Mouse (Mus musculus): ENCODE data around the gene Atg4b.

Gene Atg4b

DNA sequence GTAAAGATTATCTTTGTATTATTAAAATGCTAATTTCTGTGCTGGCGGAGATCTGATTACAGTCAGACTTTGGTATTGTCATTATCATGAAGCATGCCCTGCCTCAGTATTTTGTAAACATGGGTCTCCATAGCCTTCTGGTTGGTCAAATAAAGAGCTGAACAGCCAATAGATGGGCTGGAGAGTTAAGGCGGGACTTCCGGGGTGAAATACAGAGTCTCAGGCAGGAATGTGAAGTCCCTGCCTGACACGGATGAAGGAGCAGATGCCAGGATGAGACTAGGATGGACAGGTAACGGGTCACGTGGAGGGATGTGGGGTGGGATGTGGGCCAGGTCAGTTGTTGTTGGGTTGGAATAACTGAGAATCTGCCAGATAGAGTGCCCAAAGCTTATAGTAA is at the start of gene Atg4b:
TSS of gene Atg4b (plus strand) at position 211 of the 400 bp plus-strand sequence.
- in situ Hi-C loops (cut with MboI, MseI) = loop anchor here (10.0 kb wide), 1 partner anchor 236 kb away; the partner anchor contains the start of gene Farp2

- in situ Hi-C loops (cut with MboI, MseI) = no loop called here
Observed at GRCm38 (mm10) chr1:93702106-93702505, 49.2 kb upstream of the Atg4b start.

- in situ Hi-C loops (cut with MboI, MseI) = no loop called here
Observed at GRCm38 (mm10) chr1:93703472-93704048, 47.7 kb upstream of the Atg4b start.

DNA sequence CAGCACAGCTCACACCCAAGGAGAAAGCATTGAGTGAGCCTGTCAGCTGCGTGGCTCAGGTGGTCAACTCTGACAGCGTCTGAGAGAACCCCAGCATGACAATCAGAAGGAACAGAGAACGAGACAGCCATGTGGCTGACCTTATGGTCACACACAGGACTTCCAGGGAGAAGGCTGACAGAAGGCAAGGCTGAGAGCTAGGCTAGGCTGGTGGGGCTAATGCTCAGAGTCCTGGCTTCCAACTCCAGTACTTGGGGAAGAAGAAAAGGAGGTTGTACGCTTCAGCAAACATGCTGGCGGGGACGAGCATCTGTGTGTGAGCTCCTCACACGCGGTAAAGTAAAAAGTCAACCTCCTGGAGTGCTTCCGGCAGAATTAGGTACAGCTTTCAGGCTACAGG is 47.0 kb upstream of the Atg4b start:
- in situ Hi-C loops (cut with MboI, MseI) = no loop called here

DNA sequence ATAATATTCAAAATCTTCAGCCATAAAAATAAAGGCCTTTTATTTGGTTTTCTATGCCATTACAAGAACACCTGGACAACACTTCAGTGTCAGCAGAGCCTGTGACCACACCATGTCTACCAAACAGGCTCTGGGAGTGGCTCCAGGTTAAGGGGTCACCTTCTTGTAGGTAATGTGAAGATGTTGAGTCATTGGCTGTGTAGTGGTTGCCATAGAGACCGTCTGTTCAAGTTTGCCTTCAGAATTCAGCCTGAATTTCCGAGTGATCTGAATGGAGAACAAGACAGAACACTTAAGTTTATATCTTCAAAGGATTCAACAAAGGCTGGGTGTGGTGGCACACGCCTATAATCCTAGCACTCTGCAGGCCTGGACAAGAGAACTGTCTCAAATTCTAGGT is 45.9 kb upstream of the Atg4b start:
- in situ Hi-C loops (cut with MboI, MseI) = no loop called here

GRCm38 (mm10) chr1:93716166-93716565 is 35.1 kb upstream of the Atg4b start:
- in situ Hi-C loops (cut with MboI, MseI) = no loop called here

- in situ Hi-C loops (cut with MboI, MseI) = no loop called here
Observed at GRCm38 (mm10) chr1:93721557-93721956, 29.7 kb upstream of the Atg4b start.

GRCm38 (mm10) chr1:93724623-93725022 is 26.7 kb upstream of the Atg4b start:
- in situ Hi-C loops (cut with MboI, MseI) = no loop called here

DNA sequence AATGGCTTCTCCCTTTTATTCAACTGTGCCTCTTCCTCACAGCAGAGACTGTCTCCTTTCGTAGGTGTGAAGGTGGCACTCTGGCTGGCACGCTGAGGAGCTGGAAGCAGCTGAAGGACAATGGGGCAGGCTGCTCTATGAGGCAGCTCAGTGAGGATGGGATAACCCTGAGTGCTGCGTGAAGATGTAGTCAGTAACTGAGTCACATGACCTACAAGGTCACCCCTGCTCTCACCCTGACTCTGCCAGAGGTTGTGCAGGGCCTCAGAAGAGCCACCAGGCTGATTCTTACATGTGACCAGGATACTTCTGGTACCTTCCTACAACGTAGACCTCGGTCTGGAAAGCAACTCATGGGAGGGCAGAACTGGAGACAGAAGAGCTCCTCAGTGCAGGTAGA is 25.6 kb upstream of the Atg4b start:
- in situ Hi-C loops (cut with MboI, MseI) = no loop called here

DNA sequence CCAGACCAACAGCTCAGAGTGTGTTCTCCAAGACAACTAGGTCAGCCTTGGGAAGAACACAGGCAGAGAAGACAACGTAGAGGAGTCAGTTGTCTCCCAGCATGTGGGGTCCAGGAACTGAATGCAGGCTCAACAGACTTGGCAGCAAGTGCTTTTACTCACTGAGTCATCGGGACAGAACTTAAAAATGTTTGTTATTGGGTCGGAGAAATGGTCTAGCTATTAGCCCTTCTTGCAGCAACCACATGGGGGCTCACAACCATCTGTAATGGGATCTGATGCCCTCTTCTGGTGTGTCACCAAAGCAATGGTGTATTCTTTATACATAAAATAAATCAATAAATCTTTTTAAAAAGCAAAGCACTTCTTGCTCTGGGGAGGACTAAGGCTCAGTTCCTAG is 25.2 kb upstream of the Atg4b start:
- in situ Hi-C loops (cut with MboI, MseI) = no loop called here

DNA sequence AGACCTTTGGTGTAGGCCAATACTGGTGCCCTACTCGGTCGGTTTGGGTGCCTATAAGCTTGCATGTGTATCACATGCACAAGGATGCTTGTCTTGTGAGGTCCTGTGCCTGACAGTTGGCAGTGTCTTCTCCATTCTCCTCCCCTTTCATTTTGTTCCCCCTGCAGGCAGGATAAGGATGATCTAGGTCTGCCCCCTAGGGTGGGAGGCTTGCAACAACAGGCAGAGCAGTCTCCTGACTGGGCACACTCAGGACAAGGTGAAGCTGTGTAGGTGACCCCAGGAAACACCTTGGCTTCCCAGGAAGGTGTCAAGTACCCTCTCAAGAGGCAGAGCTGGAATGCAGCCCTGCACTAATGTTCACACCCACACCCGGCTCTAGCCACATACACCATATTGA is 24.3 kb upstream of the Atg4b start:
- in situ Hi-C loops (cut with MboI, MseI) = no loop called here

GRCm38 (mm10) chr1:93731103-93731502 is 20.2 kb upstream of the Atg4b start:
- in situ Hi-C loops (cut with MboI, MseI) = no loop called here

- in situ Hi-C loops (cut with MboI, MseI) = no loop called here
Observed at GRCm38 (mm10) chr1:93731880-93732281, 19.4 kb upstream of the Atg4b start.

DNA sequence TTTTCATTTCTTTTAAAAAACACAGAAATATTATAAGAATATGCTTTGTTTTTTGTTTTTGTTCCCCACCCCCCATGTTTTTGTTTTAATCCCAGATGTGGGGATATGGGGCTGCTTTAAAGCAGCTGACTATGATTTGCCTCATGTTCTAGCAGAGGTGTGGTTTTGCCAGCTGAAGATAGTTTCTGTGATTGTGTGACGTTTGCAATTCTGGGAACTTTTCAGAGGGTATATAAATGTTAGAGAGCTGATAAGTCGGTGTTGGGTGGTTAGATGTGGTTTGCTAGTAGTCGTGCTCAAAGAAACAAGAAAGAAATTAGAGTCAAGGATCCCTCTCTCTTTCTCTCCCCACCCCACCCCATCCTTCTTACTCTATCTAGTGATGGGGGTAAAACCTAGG is 15.4 kb upstream of the Atg4b start:
- in situ Hi-C loops (cut with MboI, MseI) = no loop called here

GRCm38 (mm10) chr1:93737711-93738110 is 13.6 kb upstream of the Atg4b start:
- in situ Hi-C loops (cut with MboI, MseI) = no loop called here

- in situ Hi-C loops (cut with MboI, MseI) = no loop called here
Observed at GRCm38 (mm10) chr1:93740671-93741070, 10.6 kb upstream of the Atg4b start.

- in situ Hi-C loops (cut with MboI, MseI) = no loop called here
Observed at GRCm38 (mm10) chr1:93741987-93742386, 9.3 kb upstream of the Atg4b start.

DNA sequence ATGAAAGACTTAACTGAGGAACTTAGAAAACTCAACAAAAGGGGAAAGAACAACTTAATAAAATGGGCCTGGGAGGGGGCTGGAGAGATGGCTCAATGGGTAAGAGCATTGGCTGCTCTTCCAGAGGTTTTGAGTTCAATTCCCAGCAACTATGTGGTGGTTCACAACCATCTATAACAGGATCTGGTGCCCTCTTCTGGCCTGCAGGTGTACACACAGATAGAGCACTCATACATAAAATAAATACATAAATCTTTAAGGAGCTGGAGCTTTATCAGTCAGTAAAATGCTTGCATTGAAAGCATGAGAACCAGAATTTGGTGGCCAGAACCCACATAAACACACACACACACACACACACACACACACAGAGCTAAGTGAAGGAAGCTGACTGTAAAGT is 8.4 kb upstream of the Atg4b start:
- in situ Hi-C loops (cut with MboI, MseI) = no loop called here

DNA sequence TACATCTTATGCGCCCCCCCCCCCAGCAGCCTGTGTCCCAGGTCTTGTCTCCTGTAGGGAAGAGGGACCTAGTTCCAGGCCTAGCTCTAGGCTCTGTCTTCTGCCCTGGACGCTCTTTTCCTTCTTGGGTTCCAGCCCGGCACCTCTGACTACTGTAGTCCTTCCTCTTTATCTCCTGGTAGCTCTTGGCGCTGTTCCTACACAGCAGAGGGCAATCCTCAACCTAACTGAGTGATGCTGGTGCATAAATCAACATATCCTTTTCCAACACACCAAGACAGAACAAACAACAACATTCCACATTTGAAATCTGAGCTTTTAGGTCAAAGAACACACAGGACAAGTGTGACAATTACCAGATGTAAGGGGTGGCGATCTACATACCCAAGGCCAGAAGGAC is 5.1 kb upstream of the Atg4b start:
- in situ Hi-C loops (cut with MboI, MseI) = no loop called here

DNA sequence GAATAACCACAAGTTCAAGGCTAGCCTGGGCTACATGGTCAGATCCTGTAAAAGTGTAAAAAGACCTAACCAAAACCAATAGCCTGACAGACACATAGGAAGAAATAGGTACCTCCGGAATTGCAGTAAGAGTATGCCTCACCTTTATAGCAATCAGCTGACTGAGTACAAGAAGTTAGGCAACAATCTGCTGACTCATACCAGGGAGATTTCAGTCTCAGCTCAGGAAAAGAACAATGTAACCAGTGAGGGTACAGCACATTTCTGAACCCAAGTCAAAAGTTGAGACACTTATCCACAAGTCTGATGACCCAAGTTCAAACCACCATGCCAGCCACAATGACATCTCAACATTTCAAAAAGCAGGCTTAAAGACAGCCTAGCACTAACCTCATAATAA is 2.8 kb upstream of the Atg4b start:
- in situ Hi-C loops (cut with MboI, MseI) = no loop called here

- in situ Hi-C loops (cut with MboI, MseI) = loop anchor here (10.0 kb wide), 1 partner anchor 239 kb away; the partner anchor contains the start of gene Farp2
Observed at GRCm38 (mm10) chr1:93753911-93754572, 2.7 kb downstream of the Atg4b start.

GRCm38 (mm10) chr1:93754573-93755290 is 3.4 kb downstream of the Atg4b start, which contains the start of gene Thap4:
Thap4 (minus strand) TSS chr1:93754864.
- in situ Hi-C loops (cut with MboI, MseI) = loop anchor here (10.0 kb wide), 1 partner anchor 240 kb away; the partner anchor contains the start of gene Farp2

DNA sequence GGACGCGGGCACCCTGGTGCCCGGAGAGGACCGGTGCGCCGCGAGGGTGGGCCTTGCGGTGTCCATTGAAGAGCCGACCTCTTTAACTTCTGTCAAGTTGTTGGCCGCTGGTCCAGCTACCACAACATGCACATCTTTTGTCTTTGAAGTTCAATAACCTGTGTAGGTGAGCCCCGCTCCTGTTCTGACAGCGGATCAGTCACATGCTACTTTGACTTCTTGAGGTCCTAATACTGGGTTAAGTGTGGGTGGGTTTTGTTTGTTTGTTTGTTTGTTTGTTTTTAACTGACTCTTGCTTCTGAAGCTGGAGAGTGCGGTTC is 4.0 kb downstream of the Atg4b start:
- in situ Hi-C loops (cut with MboI, MseI) = loop anchor here (10.0 kb wide), 1 partner anchor 240 kb away; the partner anchor contains the start of gene Farp2
